Mouse (Mus musculus) cortical plate, adult 2 months (tissue): ENCODE measurements at regions not wholly inside any gene's neighbourhood (a gene's known extent, or its start where the extent isn't known, plus 50 kb on each side); places are given as distances from the start of the nearest gene placed in this dataset.

Source experiments
- H3K27ac ChIP-seq: fragments of 200-500 bp; 2 replicates; pipeline ENCODE4 v1.5.1; 2012; ENCODE audit warnings: low read length, control low read depth, inconsistent platforms; ENCODE audit not compliant: insufficient read depth
- H3K4me1 ChIP-seq: fragments of 200-500 bp; 2 replicates; pipeline ENCODE4 v1.6.1; 2011; ENCODE audit warnings: low read length; ENCODE audit not compliant: control insufficient read depth, insufficient read depth
- H3K4me3 ChIP-seq: fragments of 200-500 bp; 2 replicates; pipeline ENCODE4 v1.5.1; 2011; ENCODE audit warnings: mild to moderate bottlenecking, low read length, control low read depth; ENCODE audit not compliant: insufficient read depth
- CTCF ChIP-seq: fragments of 200-500 bp; IDR thresholded peaks from 2 replicates; pipeline ENCODE4 v1.5.1; 2011; ENCODE audit warnings: mild to moderate bottlenecking, control low read depth, low read length; ENCODE audit not compliant: insufficient read depth; ENCODE audit errors: extremely low read depth
- POLR2A ChIP-seq: fragments of 200-500 bp; IDR thresholded peaks from 2 replicates; pipeline ENCODE4 v1.6.1; 2011; ENCODE audit warnings: mild to moderate bottlenecking, low read length, control low read depth; ENCODE audit not compliant: insufficient read depth; ENCODE audit errors: extremely low read depth

DNA sequence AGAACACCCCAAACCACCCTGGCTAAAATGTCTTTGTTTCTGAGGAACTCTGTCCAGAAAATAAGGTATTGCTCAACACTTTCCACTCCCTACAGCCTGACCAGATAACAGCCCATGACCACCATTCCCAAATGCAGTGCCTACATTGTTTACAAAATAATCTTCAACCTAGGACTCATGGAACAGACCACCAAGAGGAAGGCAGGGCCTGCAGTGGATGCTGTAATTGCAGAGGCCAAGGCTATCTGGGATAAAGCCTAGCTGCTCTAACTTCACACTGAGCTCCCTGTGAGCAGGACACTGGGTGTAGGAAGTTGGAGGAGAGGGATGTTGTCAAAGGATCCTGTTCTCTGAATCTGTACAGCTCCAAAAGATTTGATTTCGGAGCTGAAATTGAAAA, 126.7 kb upstream of the Zfp648 start:
- Histone ChIP-seq H3K27ac (no peak overlapping the region), H3K4me3 (no peak overlapping the region), H3K4me1 (no peaks in the 10 kb centered on the region)
- TF ChIP-seq POLR2A: no peak
- no peak for TF ChIP-seq CTCF

DNA sequence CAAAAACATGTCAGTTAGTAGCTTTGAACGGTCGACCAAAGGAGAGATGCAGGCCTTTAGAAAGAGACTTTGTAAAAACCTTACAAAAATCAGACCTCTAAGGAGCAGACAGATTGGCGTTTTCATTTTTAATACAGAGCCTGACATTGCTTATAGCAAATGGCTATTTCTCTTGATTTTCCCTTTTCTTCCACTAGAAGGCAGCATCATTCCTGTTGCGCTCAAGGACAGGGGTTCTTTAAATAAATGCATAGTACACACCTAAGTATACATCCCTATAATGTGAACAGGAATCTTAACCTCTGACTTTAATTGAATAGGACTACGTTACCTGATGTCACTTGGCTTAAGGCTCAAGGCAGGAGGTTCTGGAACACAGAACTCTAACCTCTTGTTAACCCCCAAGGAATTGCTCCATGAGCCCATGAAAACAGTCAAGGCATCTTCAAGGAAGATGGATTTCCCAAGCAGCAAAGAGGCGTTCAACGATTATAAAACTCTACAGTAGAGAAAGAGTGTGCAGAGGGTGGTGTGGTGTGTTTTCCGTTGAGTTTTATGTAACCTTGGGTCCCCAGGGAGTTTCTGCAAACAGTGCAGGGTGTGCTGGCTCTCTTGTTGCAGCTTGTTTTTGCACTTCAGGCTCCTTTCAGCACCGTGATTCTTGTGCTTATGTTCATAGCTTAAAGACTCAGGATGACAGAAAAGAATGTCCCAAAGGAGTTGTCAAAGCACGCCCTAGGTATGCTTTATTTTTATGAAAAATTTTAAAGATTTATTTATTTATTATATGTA, 124.1 kb upstream of the Zfp648 start:
- TF ChIP-seq POLR2A: no peak
- TF ChIP-seq CTCF: no peak
- no peak overlapping the region for H3K4me3 ChIP-seq
- H3K4me1 ChIP-seq: no peaks in the 10 kb centered on the region
- H3K27ac ChIP-seq: no peak overlapping the region

- no peak overlapping the region for H3K4me3 ChIP-seq
- no peak for TF ChIP-seq CTCF
- no peak for TF ChIP-seq POLR2A
- no peak overlapping the region for H3K27ac ChIP-seq
- no peaks in the 10 kb centered on the region for H3K4me1 ChIP-seq
Observed at GRCm38 (mm10) chr1:154080505-154081380, 120.2 kb upstream of the Zfp648 start.

DNA sequence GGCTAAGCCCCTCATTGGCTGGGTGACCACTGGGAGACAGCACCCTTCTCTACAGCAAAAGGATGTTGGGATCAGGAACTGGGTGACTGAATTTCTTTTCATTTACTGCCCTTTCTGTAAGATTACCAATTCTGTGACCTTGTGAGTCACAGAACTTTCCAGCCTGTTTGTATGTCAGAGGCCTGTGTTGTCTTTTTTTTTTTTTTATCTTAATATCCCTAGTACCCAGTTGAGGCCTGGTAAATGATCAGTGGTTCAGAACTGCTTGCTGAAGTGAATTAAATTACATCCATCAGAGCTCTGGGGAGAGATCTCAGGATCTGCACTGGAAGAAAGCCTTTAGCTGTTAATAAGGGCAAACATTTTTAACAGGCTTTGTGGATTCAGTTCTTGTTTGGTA, 114.8 kb upstream of the Zfp648 start:
- no peak for TF ChIP-seq POLR2A
- no peak for TF ChIP-seq CTCF
- Histone ChIP-seq H3K4me1 (no peaks in the 10 kb centered on the region), H3K4me3 (no peak overlapping the region), H3K27ac (no peak overlapping the region)

- Histone ChIP-seq H3K27ac (no peak overlapping the region), H3K4me1 (no peaks in the 10 kb centered on the region), H3K4me3 (no peak overlapping the region)
- no peak for TF ChIP-seq POLR2A
- no peak for TF ChIP-seq CTCF
Observed at GRCm38 (mm10) chr1:154089815-154090214, 111.2 kb upstream of the Zfp648 start.

- Histone ChIP-seq H3K27ac (no peak overlapping the region), H3K4me3 (no peak overlapping the region), H3K4me1 (no peaks in the 10 kb centered on the region)
- TF ChIP-seq POLR2A (no peak), CTCF (no peak)
Observed at GRCm38 (mm10) chr1:154090521-154091490, 110.2 kb upstream of the Zfp648 start.

- TF ChIP-seq POLR2A (no peak), CTCF (no peak)
- Histone ChIP-seq H3K4me3 (no peak overlapping the region), H3K27ac (no peak overlapping the region), H3K4me1 (no peaks in the 10 kb centered on the region)
Observed at GRCm38 (mm10) chr1:154093549-154093948, 107.4 kb upstream of the Zfp648 start.

GRCm38 (mm10) chr1:154094357-154094756, 106.6 kb upstream of the Zfp648 start:
- Histone ChIP-seq H3K27ac (no peak overlapping the region), H3K4me1 (no peaks in the 10 kb centered on the region), H3K4me3 (no peak overlapping the region)
- TF ChIP-seq CTCF (no peak), POLR2A (no peak)

DNA sequence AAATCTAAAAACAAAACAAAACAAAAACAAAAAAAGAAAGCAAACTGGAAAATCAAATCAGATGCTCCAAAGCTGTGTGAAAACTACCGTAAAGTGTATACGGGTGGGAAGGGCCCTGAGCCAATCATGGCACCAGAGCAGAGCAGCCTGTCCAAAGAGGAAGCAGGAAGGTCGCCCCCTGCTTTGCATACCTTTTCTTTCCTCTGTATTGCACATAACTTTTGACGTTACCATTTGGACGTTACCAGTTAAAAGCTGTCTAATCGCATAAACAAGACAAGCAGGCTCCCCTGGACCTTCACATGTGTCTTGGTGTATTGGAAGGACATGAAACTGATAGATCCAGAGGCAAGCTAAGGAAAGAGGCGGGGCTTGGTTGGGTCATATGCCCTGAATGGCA, 104.9 kb upstream of the Zfp648 start:
- Histone ChIP-seq H3K4me3 (no peak overlapping the region), H3K27ac (no peak overlapping the region), H3K4me1 (no peaks in the 10 kb centered on the region)
- TF ChIP-seq CTCF (no peak), POLR2A (no peak)
